Mouse (Mus musculus) right cerebral cortex, postnatal 36 days (tissue): ENCODE data around the gene Pbx2.
A peak's percentile ranks its signal among the peaks of the same experiment; 100 is the strongest.
"Not testable (repeated sequence)": the region's sequence is repeated elsewhere in the genome, so short reads cannot be mapped to it uniquely, and the experiment has no call there.

Source experiments
- DNase-seq, 2 experiments: peaks; one replicate each; pipeline ENCODE4 v3.0.0; 2022; ENCODE audit warnings: low spot score in 2 of 2, mixed read lengths in 1 of 2

Pbx2 gene

GRCm38 (mm10) chr17:34591029-34591993 is at the start of gene Pbx2:
Gene Pbx2 (plus strand): TSS chr17:34591266.
- DNase-seq, result no peak

- DNase-seq, result not testable (repeated sequence)
These were observed 47.5 kb upstream of the Pbx2 start for GRCm38 (mm10) chr17:34543567-34543966.

- no peak for DNase-seq
These were observed 44.3 kb upstream of the Pbx2 start for GRCm38 (mm10) chr17:34546797-34547196.

GRCm38 (mm10) chr17:34547601-34548000 is 43.5 kb upstream of the Pbx2 start:
- DNase-seq, result no peak

- no peak for DNase-seq
These were observed 41.9 kb upstream of the Pbx2 start for GRCm38 (mm10) chr17:34549156-34549555.

- DNase-seq, result no peak
These were observed 41.2 kb upstream of the Pbx2 start for GRCm38 (mm10) chr17:34549843-34550242.

- peak; percentile 21 to 38 for DNase-seq
These were observed 35.6 kb upstream of the Pbx2 start for GRCm38 (mm10) chr17:34555483-34555882.

GRCm38 (mm10) chr17:34556406-34556805 is 34.7 kb upstream of the Pbx2 start:
- DNase-seq, result no peak

- no peak for DNase-seq
These were observed 33.7 kb upstream of the Pbx2 start for GRCm38 (mm10) chr17:34557411-34557810.

- DNase-seq, result no peak
These were observed 31.9 kb upstream of the Pbx2 start for GRCm38 (mm10) chr17:34559116-34559515.

- no peak for DNase-seq
These were observed 31.2 kb upstream of the Pbx2 start for GRCm38 (mm10) chr17:34559895-34560294.

- no peak for DNase-seq
These were observed 30.6 kb upstream of the Pbx2 start for GRCm38 (mm10) chr17:34560438-34560837.

GRCm38 (mm10) chr17:34561200-34561599 is 29.9 kb upstream of the Pbx2 start:
- DNase-seq, result no peak

- no peak for DNase-seq
These were observed 28.5 kb upstream of the Pbx2 start for GRCm38 (mm10) chr17:34562595-34562994.

GRCm38 (mm10) chr17:34563354-34563753 is 27.7 kb upstream of the Pbx2 start:
- DNase-seq, result no peak

GRCm38 (mm10) chr17:34564003-34564421 is 27.1 kb upstream of the Pbx2 start, which contains the start of gene Notch4:
Gene Notch4 (plus strand): TSS chr17:34564268.
- no peak for DNase-seq

- DNase-seq, result no peak
These were observed 26.3 kb upstream of the Pbx2 start for GRCm38 (mm10) chr17:34564796-34565195.

- no peak for DNase-seq
These were observed 23.8 kb upstream of the Pbx2 start for GRCm38 (mm10) chr17:34567311-34567710.

GRCm38 (mm10) chr17:34568421-34568820 is 22.6 kb upstream of the Pbx2 start:
- no peak for DNase-seq

GRCm38 (mm10) chr17:34569919-34570318 is 21.1 kb upstream of the Pbx2 start:
- DNase-seq, result no peak

GRCm38 (mm10) chr17:34571875-34572274 is 19.2 kb upstream of the Pbx2 start:
- no peak for DNase-seq

- DNase-seq, result no peak
These were observed 18.7 kb upstream of the Pbx2 start for GRCm38 (mm10) chr17:34572361-34572760.

GRCm38 (mm10) chr17:34576577-34576976 is 14.5 kb upstream of the Pbx2 start:
- DNase-seq, result no peak
